Mouse (Mus musculus) layer of hippocampus, postnatal 36 days (tissue): ENCODE data around the gene Wdr66. TPM values are rescaled to one million over a fixed set of nuclear protein-coding genes. Genes with fewer than 3 reads are reported as not detected.

ENCODE experiments used
- DNase-seq, 2 experiments: peaks; one replicate each; pipeline ENCODE4 v3.0.0; 2022
- total RNA-seq, 2 experiments: library from RNA; stranded (reverse); gene quantifications; 2 replicates each; pipeline ENCODE4 v1.2.3; 2021

The Wdr66 gene
- total RNA-seq, 2 experiments from 2014 or later: 3.6 to 5.5 TPM

DNA sequence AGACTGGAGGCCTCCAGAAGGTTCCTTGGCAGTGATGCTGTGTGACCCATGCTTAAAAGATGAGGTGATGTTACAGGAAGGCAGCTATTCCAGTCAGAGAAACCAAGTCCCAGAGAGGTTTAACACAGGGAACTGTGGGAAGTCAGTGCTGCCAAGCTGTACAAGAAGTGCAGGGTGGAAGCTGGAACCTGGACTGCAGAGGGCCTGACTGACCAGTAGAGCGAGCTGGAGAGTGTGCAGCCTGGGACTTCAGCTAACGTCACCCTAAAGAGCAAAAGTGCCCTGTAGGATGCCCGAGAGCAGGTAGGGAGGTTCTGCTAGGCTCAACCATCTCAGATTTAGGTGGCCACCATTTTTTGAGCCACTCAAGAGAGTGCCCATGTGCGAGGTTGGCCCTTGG is 111.0 kb downstream of the Wdr66 start:
- DNase-seq: no peak

DNA sequence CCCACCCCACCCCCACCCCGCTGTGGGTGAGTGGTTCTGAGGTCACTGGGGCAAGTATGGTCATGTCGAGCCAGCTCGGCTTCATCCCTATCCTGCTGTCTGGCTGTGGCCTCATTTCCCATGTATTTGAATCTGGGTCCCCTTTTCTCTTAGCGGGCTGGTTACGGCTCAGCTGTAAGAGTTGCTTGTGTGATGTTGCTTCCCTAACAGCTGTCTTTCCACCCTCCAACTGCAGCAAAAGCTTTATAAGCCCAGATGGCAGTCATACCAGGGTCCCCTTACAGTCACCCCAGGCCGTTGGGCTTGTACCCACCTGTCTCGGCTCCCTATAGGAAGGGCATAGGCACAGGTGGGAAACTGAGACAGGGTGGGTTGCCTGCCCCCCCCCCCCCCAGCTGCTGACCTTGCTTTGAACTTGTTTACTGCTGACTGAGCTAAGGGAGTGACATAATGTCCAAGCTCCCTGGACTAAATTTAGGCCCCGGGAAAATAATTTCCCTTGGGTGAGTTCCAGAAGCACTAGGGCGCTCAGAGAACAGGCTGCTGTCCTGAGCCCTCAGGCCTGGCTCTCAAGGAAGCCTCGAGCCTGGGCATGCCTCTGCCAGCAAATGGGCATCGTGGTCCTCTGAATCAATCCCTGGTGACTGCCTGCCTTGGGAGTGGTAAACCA is 112.5 kb downstream of the Wdr66 start:
- no peak for DNase-seq

DNA sequence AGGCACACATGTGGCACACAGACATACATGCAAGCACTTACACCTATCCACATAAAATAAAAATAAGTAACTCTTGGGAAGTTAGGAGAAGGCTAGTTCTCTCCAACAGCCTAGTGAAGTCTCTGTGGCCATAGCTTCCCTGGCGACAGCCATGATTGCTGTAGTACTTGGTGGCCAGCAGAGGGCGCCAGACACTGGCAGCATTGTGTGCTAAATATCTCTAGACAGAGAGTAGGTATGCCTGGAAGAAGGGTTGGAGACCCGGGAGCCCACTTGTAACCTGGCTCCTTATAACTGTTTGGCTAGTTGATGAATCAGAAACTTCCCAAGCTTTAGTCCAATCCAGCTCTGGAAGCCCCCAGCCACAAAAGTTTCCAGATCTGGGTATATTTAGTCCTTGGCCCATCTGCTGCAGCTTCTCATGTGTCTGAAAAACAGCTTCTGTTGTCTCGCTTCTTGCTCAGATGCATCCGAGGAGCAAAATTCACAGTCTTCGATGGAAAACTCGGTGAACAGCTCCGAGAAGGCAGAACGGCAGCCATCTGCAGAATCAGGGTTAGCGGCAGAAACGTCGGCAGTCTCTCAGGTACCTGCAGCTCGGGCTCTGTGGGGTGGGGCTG is 117.1 kb downstream of the Wdr66 start:
- peak; percentile 36 to 43 for DNase-seq

DNA sequence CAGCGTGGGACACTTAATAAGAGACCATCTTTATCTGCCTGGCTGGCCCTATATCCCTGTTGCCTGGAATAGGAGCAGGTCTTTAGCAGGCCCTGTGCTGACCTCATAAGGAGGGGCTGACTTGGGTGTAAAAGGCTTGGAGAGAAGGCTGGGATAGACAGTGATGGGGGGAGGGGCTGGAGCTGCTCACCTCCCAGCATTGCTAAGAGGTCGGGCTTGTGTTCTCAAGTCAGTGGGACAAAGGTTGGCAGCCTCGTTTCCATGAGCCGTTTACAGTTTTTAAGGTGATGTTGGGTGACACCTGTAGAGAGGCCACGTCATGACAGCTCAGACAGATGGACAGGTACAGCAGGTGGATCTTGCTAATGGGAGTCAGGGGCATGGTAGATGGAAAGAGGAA is 118.1 kb downstream of the Wdr66 start:
- no peak for DNase-seq

DNA sequence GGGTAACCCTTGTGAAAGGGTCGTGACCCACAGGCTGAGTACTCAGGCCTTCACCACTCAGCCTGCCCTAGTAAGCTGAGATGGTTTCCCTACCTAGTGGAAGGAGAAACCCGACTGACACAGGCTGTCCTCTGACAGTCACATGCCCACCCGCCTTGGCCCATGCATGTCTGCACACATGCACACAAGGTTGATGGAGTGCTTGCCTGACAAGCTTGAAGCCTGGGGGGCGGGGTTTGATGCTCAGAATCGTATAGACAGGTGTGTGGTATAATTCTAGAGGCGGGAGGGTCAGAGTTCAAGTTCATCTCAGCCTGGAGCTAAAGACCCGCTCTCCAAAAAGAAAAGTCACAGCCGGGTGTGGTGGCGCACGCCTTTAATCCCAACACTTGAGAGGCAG is 123.4 kb downstream of the Wdr66 start:
- DNase-seq: no peak

DNA sequence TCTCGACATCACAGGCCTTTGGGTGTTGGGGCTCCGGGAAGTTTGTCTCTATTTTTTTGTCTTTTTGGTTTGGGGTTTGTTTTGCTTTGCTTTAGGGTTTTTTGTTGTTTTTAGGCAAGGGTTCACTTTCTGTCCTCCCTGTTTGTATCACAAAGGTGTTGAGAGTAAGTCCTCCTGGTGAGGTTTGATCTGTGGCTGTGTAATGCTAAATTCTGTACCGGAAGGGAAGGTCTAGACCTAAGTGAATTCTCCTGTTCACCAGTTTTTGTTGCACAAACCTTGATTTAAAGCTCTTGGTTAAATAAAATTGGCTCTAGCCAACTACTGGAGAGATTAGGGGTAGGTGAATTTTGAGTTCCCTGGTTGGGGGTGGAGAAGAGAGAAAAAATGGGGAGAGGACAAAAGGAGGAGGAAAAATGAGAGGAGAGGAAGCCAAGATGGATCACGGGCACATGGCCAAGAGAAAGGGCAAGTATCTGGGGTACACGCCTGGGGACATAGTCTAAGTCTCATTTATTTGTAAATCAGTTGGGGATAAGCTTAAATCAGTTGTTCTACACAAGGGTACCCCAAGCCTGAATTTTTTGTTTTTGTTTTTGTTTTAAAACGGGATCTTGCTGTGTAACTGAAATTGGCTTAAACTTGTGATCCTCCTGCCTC is 124.0 kb downstream of the Wdr66 start:
- DNase-seq: no peak

DNA sequence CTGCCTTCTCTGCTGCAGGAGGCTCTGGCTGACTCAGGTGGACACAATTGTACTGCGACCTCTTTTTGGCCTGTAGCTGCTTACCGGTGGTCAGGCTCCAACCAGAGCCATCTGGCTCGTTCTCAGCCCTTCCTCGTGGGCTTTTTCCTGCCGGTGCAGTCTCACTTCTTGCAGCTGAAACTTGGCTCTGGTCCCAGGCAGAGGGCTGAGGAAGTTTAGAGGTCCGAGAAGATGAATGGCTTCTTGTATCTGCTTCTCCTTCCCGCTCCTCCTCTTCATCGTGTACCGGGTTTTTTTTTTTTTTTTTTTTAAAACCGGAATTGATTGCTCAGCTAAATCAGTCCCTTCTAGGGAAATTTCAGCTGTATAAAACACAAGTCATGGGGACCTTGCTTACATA is 124.7 kb downstream of the Wdr66 start:
- peak; percentile 44 to 55 for DNase-seq

Other genes with a start within 250 kb of the Wdr66 start
- 10 to 100 TPM; 11.7 TPM for gene Orai1, start 237.0 kb upstream of the Wdr66 start, total RNA-seq
- not detected for gene Morn3, start 205.1 kb upstream of the Wdr66 start, total RNA-seq
- 10 to 100 TPM; 16.3 to 19.9 TPM for gene Tmem120b, start 183.7 kb upstream of the Wdr66 start, total RNA-seq
- gene Rhof, start 119.4 kb upstream of the Wdr66 start, total RNA-seq: 10 to 100 TPM; 43.0 to 48.0 TPM
- 10 to 100 TPM; 31.4 to 36.2 TPM for gene Setd1b, start 109.9 kb upstream of the Wdr66 start, total RNA-seq
- gene Psmd9, start 82.7 kb upstream of the Wdr66 start, total RNA-seq: 10 to 100 TPM; 28.2 to 30.8 TPM
- not detected for gene Hpd, start 69.4 kb upstream of the Wdr66 start, total RNA-seq
- gene Bcl7a, start 91.7 kb downstream of the Wdr66 start, total RNA-seq: 10 to 100 TPM; 61.7 to 66.0 TPM
- gene Mlxip, start 142.7 kb downstream of the Wdr66 start, total RNA-seq: 10 to 100 TPM; 19.3 to 21.3 TPM
- gene Lrrc43, start 237.2 kb downstream of the Wdr66 start, total RNA-seq: under 1 TPM; 0.50 to 0.73 TPM
- not detected for gene Il31, start 237.4 kb downstream of the Wdr66 start, total RNA-seq